Mouse (Mus musculus): ENCODE measurements around the gene Anp32a. TPM values are rescaled to one million over a fixed set of nuclear protein-coding genes. Genes with fewer than 3 reads are reported as not detected.

Gene Anp32a
- total and polyA plus RNA-seq, 2 experiments from 2014 or later: 20.8 to 127 TPM

- peak overlapping the region; percentile 100 for H3K27ac ChIP-seq (ENCODE audit: low read depth)
- ATAC-seq (ENCODE audit: insufficient read depth, low read depth) (no peak), DNase-seq (ENCODE audit: low spot score) (no peak)
- no peaks in the 10 kb centered on the region for H3K9me3 ChIP-seq (replicated peaks; ENCODE audit: control insufficient read depth, low read length)
- no peak overlapping the region for H3K4me2 ChIP-seq (ENCODE audit: low read depth, low read length)
- no peaks in the 10 kb centered on the region for H3K27me3 ChIP-seq (ENCODE audit: control insufficient read depth, insufficient read depth, low read length)
- peak overlapping the region; percentile 24; the same call in 1 of the 2 replicates for H3K9ac ChIP-seq (replicated peaks; ENCODE audit: low read depth, low read length)
- no peak overlapping the region for H3K4me3 ChIP-seq (ENCODE audit: low read depth, low read length)
- H3K36me3 ChIP-seq (replicated peaks; ENCODE audit: control insufficient read depth, insufficient read depth, low read length): no peaks in the 10 kb centered on the region
- 26% methylated on average over 5 of the region's 5 CpGs for WGBS
- TF ChIP-seq EP300 (IDR thresholded peaks at IDR 0.05; ENCODE audit: low read depth) (no peak), CTCF (IDR thresholded peaks at IDR 0.05; ENCODE audit: low read depth) (no peak)
- peaks cover 56% of the 10 kb centered on the region for H3K4me1 ChIP-seq (ENCODE audit: control insufficient read depth, insufficient read depth)
Measured at GRCm38 (mm10) chr9:62347201-62347600, 6.1 kb downstream of the Anp32a start.

DNA sequence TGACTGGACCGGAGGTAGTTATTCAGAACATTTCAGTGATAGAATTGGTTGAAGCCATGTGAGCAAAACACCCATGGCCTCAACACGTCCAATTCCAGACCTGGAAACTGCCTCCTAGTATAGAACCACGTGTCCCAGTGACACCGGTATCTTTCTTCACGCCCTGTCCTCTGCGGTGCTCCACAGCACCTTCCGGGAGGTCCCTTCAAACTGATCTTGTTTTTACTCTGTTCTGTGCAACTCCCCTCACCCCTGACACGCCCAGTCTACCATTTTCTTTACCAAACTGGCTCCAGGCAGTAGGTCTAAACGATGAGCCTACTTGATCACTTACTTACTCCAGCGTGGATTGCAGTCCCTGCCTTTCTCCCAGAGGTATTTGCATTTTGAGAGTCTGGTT lies 7.0 kb downstream of the Anp32a start:
- no peaks in the 10 kb centered on the region for H3K36me3 ChIP-seq (replicated peaks; ENCODE audit: control insufficient read depth, insufficient read depth, low read length)
- TF ChIP-seq EP300 (IDR thresholded peaks at IDR 0.05; ENCODE audit: low read depth) (no peak), CTCF (IDR thresholded peaks at IDR 0.05; ENCODE audit: low read depth) (no peak)
- no peaks in the 10 kb centered on the region for H3K9me3 ChIP-seq (replicated peaks; ENCODE audit: control insufficient read depth, low read length)
- H3K27me3 ChIP-seq (ENCODE audit: control insufficient read depth, insufficient read depth, low read length): no peaks in the 10 kb centered on the region
- no peak overlapping the region for H3K4me2 ChIP-seq (ENCODE audit: low read depth, low read length)
- ATAC-seq (ENCODE audit: insufficient read depth, low read depth) (no peak), DNase-seq (ENCODE audit: low spot score) (no peak)
- peaks cover 58% of the 10 kb centered on the region for H3K4me1 ChIP-seq (ENCODE audit: control insufficient read depth, insufficient read depth)
- 74% methylated on average over 10 of the region's 10 CpGs for WGBS
- no peak overlapping the region for H3K9ac ChIP-seq (replicated peaks; ENCODE audit: low read depth, low read length)
- H3K4me3 ChIP-seq (ENCODE audit: low read depth, low read length): no peak overlapping the region
- peak overlapping the region; percentile 23; the same call in 1 of the 2 replicates for H3K27ac ChIP-seq (ENCODE audit: low read depth)

DNA sequence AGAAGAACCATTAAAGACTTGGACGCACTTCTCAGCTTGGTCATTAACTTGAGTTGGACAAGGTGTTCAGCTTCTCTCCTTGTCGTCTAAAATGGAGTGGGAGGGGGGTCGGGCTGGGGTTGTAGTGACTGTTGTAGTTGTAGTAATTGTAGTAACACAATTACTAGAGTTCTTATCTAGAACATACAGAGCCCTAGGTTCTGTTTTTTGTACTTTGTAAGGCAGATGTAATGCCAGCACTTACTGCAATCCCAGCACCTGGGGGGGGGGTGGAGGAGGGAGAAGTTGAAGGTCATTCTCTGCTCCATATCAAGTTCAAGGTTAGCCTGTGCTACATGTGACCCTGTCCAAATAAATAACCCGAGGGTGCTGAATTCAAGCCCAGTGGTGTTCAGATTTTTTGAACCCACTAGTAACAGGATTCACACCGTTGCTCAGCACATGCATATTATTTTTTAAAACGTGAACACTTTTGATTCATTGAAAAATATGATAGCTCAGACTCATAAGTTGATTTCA lies 7.4 kb downstream of the Anp32a start:
- TF ChIP-seq CTCF (IDR thresholded peaks at IDR 0.05; ENCODE audit: low read depth): no peak
- no peak for TF ChIP-seq EP300 (IDR thresholded peaks at IDR 0.05; ENCODE audit: low read depth)
- Histone ChIP-seq H3K4me2 (ENCODE audit: low read depth, low read length) (no peak overlapping the region), H3K36me3 (replicated peaks; ENCODE audit: control insufficient read depth, insufficient read depth, low read length) (no peaks in the 10 kb centered on the region), H3K27ac (ENCODE audit: low read depth) (peak overlapping the region; percentile 57; the same call in 1 of the 2 replicates), H3K9me3 (replicated peaks; ENCODE audit: control insufficient read depth, low read length) (no peaks in the 10 kb centered on the region), H3K4me1 (ENCODE audit: control insufficient read depth, insufficient read depth) (peaks cover 63% of the 10 kb centered on the region), H3K27me3 (ENCODE audit: control insufficient read depth, insufficient read depth, low read length) (no peaks in the 10 kb centered on the region), H3K9ac (replicated peaks; ENCODE audit: low read depth, low read length) (no peak overlapping the region), H3K4me3 (ENCODE audit: low read depth, low read length) (no peak overlapping the region)
- 46% methylated on average over 6 of the region's 6 CpGs for WGBS
- no peak for ATAC-seq (ENCODE audit: insufficient read depth, low read depth)
- DNase-seq (ENCODE audit: low spot score): no peak

DNA sequence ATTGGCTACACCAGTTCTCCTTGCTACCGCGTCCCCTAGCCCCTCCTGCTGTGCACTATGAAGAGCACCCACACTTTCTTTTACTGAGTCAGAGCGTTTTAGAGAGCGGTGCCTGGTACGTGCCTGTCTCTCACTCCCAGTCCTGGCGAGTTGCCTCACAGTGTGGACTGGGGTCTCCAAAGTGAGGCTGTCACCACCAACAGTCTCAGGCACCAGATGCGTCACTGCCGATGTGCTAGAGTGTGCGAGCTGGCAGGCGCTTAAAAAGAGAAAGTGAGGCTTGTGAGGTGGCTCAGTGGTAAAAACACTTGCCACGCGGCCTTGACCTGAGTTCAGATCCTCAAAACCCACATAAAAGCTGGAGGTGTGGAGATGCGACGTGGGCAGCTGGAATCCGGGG lies 8.2 kb downstream of the Anp32a start:
- H3K4me1 ChIP-seq (ENCODE audit: control insufficient read depth, insufficient read depth): peaks cover 65% of the 10 kb centered on the region
- H3K9ac ChIP-seq (replicated peaks; ENCODE audit: low read depth, low read length): no peak overlapping the region
- no peaks in the 10 kb centered on the region for H3K27me3 ChIP-seq (ENCODE audit: control insufficient read depth, insufficient read depth, low read length)
- ATAC-seq (ENCODE audit: insufficient read depth, low read depth) (peak; percentile 45), DNase-seq (ENCODE audit: low spot score) (peak; percentile 56)
- TF ChIP-seq CTCF (IDR thresholded peaks at IDR 0.05; ENCODE audit: low read depth): no peak
- peak overlapping the region; percentile 57; the same call in 1 of the 2 replicates for H3K27ac ChIP-seq (ENCODE audit: low read depth)
- no peaks in the 10 kb centered on the region for H3K9me3 ChIP-seq (replicated peaks; ENCODE audit: control insufficient read depth, low read length)
- no peaks in the 10 kb centered on the region for H3K36me3 ChIP-seq (replicated peaks; ENCODE audit: control insufficient read depth, insufficient read depth, low read length)
- no peak overlapping the region for H3K4me3 ChIP-seq (ENCODE audit: low read depth, low read length)
- peak overlapping the region; percentile 17; the same call in 1 of the 2 replicates for H3K4me2 ChIP-seq (ENCODE audit: low read depth, low read length)
- 28% methylated on average over 15 of the region's 15 CpGs for WGBS

- H3K4me2 ChIP-seq (ENCODE audit: low read depth, low read length): no peak overlapping the region
- H3K4me3 ChIP-seq (ENCODE audit: low read depth, low read length): no peak overlapping the region
- no peaks in the 10 kb centered on the region for H3K36me3 ChIP-seq (replicated peaks; ENCODE audit: control insufficient read depth, insufficient read depth, low read length)
- peaks cover 69% of the 10 kb centered on the region for H3K4me1 ChIP-seq (ENCODE audit: control insufficient read depth, insufficient read depth)
- DNase-seq (ENCODE audit: low spot score) (no peak), ATAC-seq (ENCODE audit: insufficient read depth, low read depth) (no peak)
- H3K9ac ChIP-seq (replicated peaks; ENCODE audit: low read depth, low read length): no peak overlapping the region
- 48% methylated on average over 2 of the region's 2 CpGs for WGBS
- TF ChIP-seq EP300 (IDR thresholded peaks at IDR 0.05; ENCODE audit: low read depth): no peak
- no peak for TF ChIP-seq CTCF (IDR thresholded peaks at IDR 0.05; ENCODE audit: low read depth)
- no peaks in the 10 kb centered on the region for H3K27me3 ChIP-seq (ENCODE audit: control insufficient read depth, insufficient read depth, low read length)
- no peaks in the 10 kb centered on the region for H3K9me3 ChIP-seq (replicated peaks; ENCODE audit: control insufficient read depth, low read length)
- H3K27ac ChIP-seq (ENCODE audit: low read depth): peak overlapping the region; percentile 57; the same call in 1 of the 2 replicates
Measured at GRCm38 (mm10) chr9:62350721-62351120, 9.6 kb downstream of the Anp32a start.

- H3K4me2 ChIP-seq (ENCODE audit: low read depth, low read length): no peak overlapping the region
- H3K4me1 ChIP-seq (ENCODE audit: control insufficient read depth, insufficient read depth): peaks cover 65% of the 10 kb centered on the region
- no peak for TF ChIP-seq EP300 (IDR thresholded peaks at IDR 0.05; ENCODE audit: low read depth)
- no peak for TF ChIP-seq CTCF (IDR thresholded peaks at IDR 0.05; ENCODE audit: low read depth)
- no peaks in the 10 kb centered on the region for H3K27me3 ChIP-seq (ENCODE audit: control insufficient read depth, insufficient read depth, low read length)
- H3K27ac ChIP-seq (ENCODE audit: low read depth): peak overlapping the region; percentile 61
- ATAC-seq (ENCODE audit: insufficient read depth, low read depth): peak; percentile 44; the same call in 1 of the 2 replicates
- 35% methylated on average over 4 of the region's 4 CpGs for WGBS
- H3K9me3 ChIP-seq (replicated peaks; ENCODE audit: control insufficient read depth, low read length): no peaks in the 10 kb centered on the region
- H3K4me3 ChIP-seq (ENCODE audit: low read depth, low read length): no peak overlapping the region
- no peak overlapping the region for H3K9ac ChIP-seq (replicated peaks; ENCODE audit: low read depth, low read length)
- peak; percentile 75 for DNase-seq (ENCODE audit: low spot score)
- H3K36me3 ChIP-seq (replicated peaks; ENCODE audit: control insufficient read depth, insufficient read depth, low read length): 0 out of 2 replicates have a peak, but pooled peaks cover 3% of the 10 kb centered on the region
Measured at GRCm38 (mm10) chr9:62351200-62351599, 10.1 kb downstream of the Anp32a start.

Measured in heart, postnatal 0 days (tissue).